Comparison of ENCODE assay signal across 8 mouse cellular contexts in genomic region chr4:105456955-105457621, GRCm38 (mm10).
DNase-seq lines count a peak whose midpoint lies in the region; ATAC-seq lines count a peak whose summit lies in the region.

No protein-coding gene starts in this region.

- peak; percentile 99 for DNase-seq in heart, adult 11 months
- DNase-seq in adrenal gland, adult 2 months = peak; percentile 85
- DNase-seq in gastrocnemius, postnatal 10 days = peak; percentile 52
- peak; percentile 59 for DNase-seq in lung, postnatal 25 days (ENCODE audit: low spot score)
- DNase-seq in frontal cortex, postnatal 10 days (ENCODE audit: low spot score in 2 of 2) = no peak
- no peak for DNase-seq in thymus, postnatal 25 days

- no peak overlapping the region for H3K4me3 ChIP-seq in heart, embryonic 12.5 days
- no peak overlapping the region for H3K4me3 ChIP-seq in kidney, embryonic 15.5 days (replicated peaks)

- no peaks in the 10 kb centered on the region for H3K9me3 ChIP-seq in heart, embryonic 12.5 days (replicated peaks)
- H3K9me3 ChIP-seq in kidney, embryonic 15.5 days (replicated peaks) = no peaks in the 10 kb centered on the region

- H3K36me3 ChIP-seq in heart, embryonic 12.5 days = no peaks in the 10 kb centered on the region
- no peaks in the 10 kb centered on the region for H3K36me3 ChIP-seq in kidney, embryonic 15.5 days

- no peak overlapping the region for H3K4me2 ChIP-seq in heart, embryonic 12.5 days
- H3K4me2 ChIP-seq in kidney, embryonic 15.5 days = no peak overlapping the region

- H3K4me1 ChIP-seq in heart, embryonic 12.5 days (replicated peaks) = no peaks in the 10 kb centered on the region
- H3K4me1 ChIP-seq in kidney, embryonic 15.5 days = peaks cover 19% of the 10 kb centered on the region

- 0 out of 2 replicates have a peak, but pooled peaks cover under 1% of the 10 kb centered on the region for H3K27me3 ChIP-seq in heart, embryonic 12.5 days (replicated peaks)
- H3K27me3 ChIP-seq in kidney, embryonic 15.5 days = no peaks in the 10 kb centered on the region

- H3K27ac ChIP-seq in heart, embryonic 12.5 days (ENCODE audit: poor library complexity, severe bottlenecking) = no peak overlapping the region
- no peak overlapping the region for H3K27ac ChIP-seq in kidney, embryonic 15.5 days

- H3K9ac ChIP-seq in heart, embryonic 12.5 days = no peak overlapping the region
- no peak overlapping the region for H3K9ac ChIP-seq in kidney, embryonic 15.5 days

- 81% methylated on average over 11 of the region's 11 CpGs for WGBS in heart, embryonic 12.5 days
- WGBS in kidney, embryonic 15.5 days = 58% methylated on average over 11 of the region's 11 CpGs

- ATAC-seq in heart, embryonic 12.5 days (ENCODE audit: insufficient number of reproducible peaks, low FRiP score) = no peak
- ATAC-seq in kidney, embryonic 15.5 days (replicated peaks; ENCODE audit: low FRiP score) = no peak

Comparison
In these comparisons a context has a peak if more than half of its experiments do, and no peak if none do; other contexts are left out.
1. DNase-seq: peak in heart, adult 11 months (single experiment), adrenal gland, adult 2 months (single experiment), gastrocnemius, postnatal 10 days (single experiment) and lung, postnatal 25 days (single experiment); none in frontal cortex, postnatal 10 days (0 of 2) and thymus, postnatal 25 days (single experiment).